Mouse (Mus musculus) embryonic stem cell, embryonic (primary cell): ENCODE measurements around the gene Wdr62.

Experiments
- CTCF ChIA-PET, 4 experiments: fragments of 300-600 bp in 2 of 4; fragments of 350-600 bp in 2 of 4; sonication (Branson Sonifier 250); formaldehyde crosslinking; loops; one replicate each; lab custom pipeline; 2022; ENCODE audit warnings: inconsistent platforms in 2 of 4; lab: Charles Lee
- POLR2A ChIA-PET, 4 experiments: fragments of 300-600 bp in 2 of 4; fragments of 350-600 bp in 2 of 4; sonication (Branson Sonifier 250); formaldehyde crosslinking; loops; one replicate each; lab custom pipeline; 2022; ENCODE audit warnings: antibody characterized with exemption in 4 of 4, inconsistent platforms in 1 of 4; lab: Charles Lee

Gene Wdr62

GRCm38 (mm10) chr7:30313666-30314320 is 33.6 kb upstream of the Wdr62 start:
- CTCF ChIA-PET, result interaction anchor here (0.6 to 3.7 kb wide), 12 partner anchors 8 to 660 kb away, joined by 3 to 11 read pairs (median 4); no protein-coding TSS in a partner anchor
- POLR2A ChIA-PET, result interaction anchor here in 3 of 4 experiments (0.5 to 2.6 kb wide), 18 partner anchors 8 to 403 kb away, joined by 3 to 12 read pairs (median 5); partner anchors contain the start of genes Thap8 (in 3 of the 3), Wdr62 (in 3 of the 3) and E130208F15Rik (in 2 of the 3)

- ChIA-PET CTCF (interaction anchor here in 2 of 4 experiments (1.2 to 1.7 kb wide), 3 partner anchors 9 kb away, joined by 3 to 6 read pairs (median 3); no protein-coding TSS in a partner anchor), POLR2A (interaction anchor here in 2 of 4 experiments (0.7 to 4.0 kb wide), 4 partner anchors 10 to 28 kb away, joined by 3 to 22 read pairs (median 7); partner anchors contain the start of gene E130208F15Rik (in 2 of the 2))
Measured at GRCm38 (mm10) chr7:30310136-30310535, 29.9 kb upstream of the Wdr62 start.

- CTCF ChIA-PET, result interaction anchor here in 2 of 4 experiments (1.0 to 1.4 kb wide), 4 partner anchors 8 to 26 kb away, joined by 3 to 4 read pairs (median 3); no protein-coding TSS in a partner anchor
- POLR2A ChIA-PET, result interaction anchor here in 3 of 4 experiments (0.6 to 4.0 kb wide), 12 partner anchors 9 to 298 kb away, joined by 3 to 22 read pairs (median 4); partner anchors contain the start of genes E130208F15Rik (in 2 of the 3), Wdr62 (in 2 of the 3) and Thap8 (in 1 of the 3)
Measured at GRCm38 (mm10) chr7:30309395-30310129, 29.3 kb upstream of the Wdr62 start.

- ChIA-PET CTCF (interaction anchor here in 3 of 4 experiments (0.5 to 1.4 kb wide), 7 partner anchors 7 to 305 kb away, joined by 3 to 5 read pairs (median 3); no protein-coding TSS in a partner anchor), POLR2A (interaction anchor here in 3 of 4 experiments (0.5 to 4.0 kb wide), 15 partner anchors 8 to 299 kb away, joined by 3 to 22 read pairs (median 4); partner anchors contain the start of genes E130208F15Rik (in 2 of the 3), Wdr62 (in 2 of the 3), Polr2i (in 1 of the 3) and Tbcb (in 1 of the 3))
Measured at GRCm38 (mm10) chr7:30308076-30309005, 28.1 kb upstream of the Wdr62 start, which contains the start of gene Alkbh6. Alkbh6 (plus strand) TSS chr7:30308717.

GRCm38 (mm10) chr7:30306083-30306779 is 26.0 kb upstream of the Wdr62 start:
- ChIA-PET CTCF (interaction anchor here (0.5 to 1.5 kb wide), 31 partner anchors 8 to 656 kb away, joined by 3 to 10 read pairs (median 3); partner anchors contain the start of genes E130208F15Rik (in 2 of the 4), Clip3 (in 1 of the 4), Hspb6 (in 1 of the 4) and Proser3 (in 1 of the 4)), POLR2A (interaction anchor here in 3 of 4 experiments (0.8 to 1.6 kb wide), 7 partner anchors 8 to 26 kb away, joined by 3 to 7 read pairs (median 4); partner anchors contain the start of genes E130208F15Rik (in 2 of the 3), Syne4 (in 2 of the 3), Wdr62 (in 2 of the 3) and Thap8 (in 1 of the 3))

GRCm38 (mm10) chr7:30300914-30301313 is 20.7 kb upstream of the Wdr62 start:
- CTCF ChIA-PET, result interaction anchor here (0.5 to 4.2 kb wide), 35 partner anchors 8 to 777 kb away, joined by 3 to 20 read pairs (median 4); partner anchors contain the start of genes E130208F15Rik (in 2 of the 4), Alkbh6 (in 1 of the 4), Clip3 (in 1 of the 4) and Polr2i (in 1 of the 4)
- POLR2A ChIA-PET, result interaction anchor here (0.6 to 5.3 kb wide), 27 partner anchors 8 to 533 kb away, joined by 3 to 34 read pairs (median 5); partner anchors contain the start of genes Wdr62 (in 4 of the 4), Thap8 (in 3 of the 4), Clip3 (in 2 of the 4) and E130208F15Rik (in 2 of the 4)

- ChIA-PET POLR2A (interaction anchor here in 2 of 4 experiments (0.5 to 8.8 kb wide), 4 partner anchors 10 to 25 kb away, joined by 3 to 84 read pairs (median 35); partner anchors contain the start of genes Thap8 (in 2 of the 2) and Wdr62 (in 2 of the 2)), CTCF (no interaction called here)
Measured at GRCm38 (mm10) chr7:30297266-30297665, 17.0 kb upstream of the Wdr62 start.

- CTCF ChIA-PET, result interaction anchor here in 2 of 4 experiments (0.6 to 1.6 kb wide), 2 partner anchors 9 to 197 kb away, joined by 3 to 5 read pairs; no protein-coding TSS in a partner anchor
- POLR2A ChIA-PET, result interaction anchor here in 3 of 4 experiments (0.5 to 8.8 kb wide), 5 partner anchors 10 to 25 kb away, joined by 3 to 84 read pairs (median 3); partner anchors contain the start of genes Thap8 (in 2 of the 3) and Wdr62 (in 2 of the 3)
Measured at GRCm38 (mm10) chr7:30296816-30297215, 16.6 kb upstream of the Wdr62 start.

- CTCF ChIA-PET, result interaction anchor here in 1 of 4 experiments (0.8 to 1.6 kb wide), 3 partner anchors 11 to 41 kb away, joined by 3 to 5 read pairs (median 3); partner anchors contain the start of gene Wdr62
- POLR2A ChIA-PET, result interaction anchor here in 3 of 4 experiments (0.7 to 8.8 kb wide), 9 partner anchors 9 to 132 kb away, joined by 3 to 84 read pairs (median 5); partner anchors contain the start of genes Thap8 (in 3 of the 3), Wdr62 (in 3 of the 3) and Alkbh6 (in 1 of the 3)
Measured at GRCm38 (mm10) chr7:30295103-30295502, 14.9 kb upstream of the Wdr62 start.

GRCm38 (mm10) chr7:30294296-30294695 is 14.1 kb upstream of the Wdr62 start:
- POLR2A ChIA-PET, result interaction anchor here in 2 of 4 experiments (0.8 to 8.8 kb wide), 4 partner anchors 12 to 42 kb away, joined by 3 to 84 read pairs (median 36); partner anchors contain the start of genes Thap8 (in 2 of the 2) and Wdr62 (in 2 of the 2)
- CTCF ChIA-PET, result interaction anchor here in 2 of 4 experiments (0.6 to 1.5 kb wide), 2 partner anchors 12 to 50 kb away, joined by 3 to 4 read pairs; no protein-coding TSS in a partner anchor

- ChIA-PET CTCF (interaction anchor here in 2 of 4 experiments (0.6 to 1.5 kb wide), 2 partner anchors 12 to 49 kb away, joined by 3 to 4 read pairs; no protein-coding TSS in a partner anchor), POLR2A (interaction anchor here in 2 of 4 experiments (7.8 to 8.8 kb wide), 2 partner anchors 12 kb away, joined by 67 to 84 read pairs; partner anchors contain the start of genes Thap8 (in 2 of the 2) and Wdr62 (in 2 of the 2))
Measured at GRCm38 (mm10) chr7:30293795-30294194, 13.6 kb upstream of the Wdr62 start.

GRCm38 (mm10) chr7:30291215-30292131 is 11.3 kb upstream of the Wdr62 start, which contains the start of gene Clip3:
Clip3 (plus strand) TSS chr7:30291728.
- ChIA-PET POLR2A (interaction anchor here in 3 of 4 experiments (0.6 to 8.8 kb wide), 7 partner anchors 9 to 165 kb away, joined by 3 to 84 read pairs (median 8); partner anchors contain the start of genes Thap8 (in 3 of the 3) and Wdr62 (in 3 of the 3)), CTCF (interaction anchor here in 2 of 4 experiments (0.6 to 1.8 kb wide), 4 partner anchors 8 to 75 kb away, joined by 3 to 6 read pairs (median 4); partner anchors contain the start of gene Wdr62 (in 1 of the 2))

GRCm38 (mm10) chr7:30289714-30290399 is 9.6 kb upstream of the Wdr62 start:
- POLR2A ChIA-PET, result interaction anchor here in 3 of 4 experiments (0.6 to 8.8 kb wide), 6 partner anchors 8 to 168 kb away, joined by 3 to 84 read pairs (median 5); partner anchors contain the start of genes Thap8 (in 2 of the 3), Wdr62 (in 2 of the 3) and Kirrel2 (in 1 of the 3)
- CTCF ChIA-PET, result interaction anchor here in 1 of 4 experiments (0.7 kb wide), 1 partner anchor 44 kb away, joined by 7 read pairs; no protein-coding TSS in a partner anchor
